Mouse (Mus musculus) splenic B cell, adult 2 months (primary cell): Measurements from ENCODE around the gene Large2.

Experiments
- DNase-seq: peaks from one replicate; pipeline ENCODE4 v3.0.0-alpha.2; 2011; ENCODE audit warnings: low read depth, low spot score
- H3K27me3 ChIP-seq: 2 replicates; pipeline ENCODE4 v1.6.1; 2012; ENCODE audit warnings: mild to moderate bottlenecking, low read length, moderate library complexity, mixed read lengths; ENCODE audit not compliant: control insufficient read depth, poor library complexity, insufficient read depth, severe bottlenecking
- H3K36me3 ChIP-seq: 2 replicates; pipeline ENCODE4 v1.6.1; 2012; ENCODE audit warnings: mild to moderate bottlenecking, low read length, moderate library complexity, mixed read lengths; ENCODE audit not compliant: control insufficient read depth, poor library complexity, insufficient read depth, severe bottlenecking

Gene Large2

GRCm38 (mm10) chr2:92349589-92350425, 24.9 kb downstream of the Large2 start:
- Histone ChIP-seq H3K36me3 (peaks cover 14% of the 10 kb centered on the region), H3K27me3 (no peaks in the 10 kb centered on the region)
- no peak for DNase-seq

DNA sequence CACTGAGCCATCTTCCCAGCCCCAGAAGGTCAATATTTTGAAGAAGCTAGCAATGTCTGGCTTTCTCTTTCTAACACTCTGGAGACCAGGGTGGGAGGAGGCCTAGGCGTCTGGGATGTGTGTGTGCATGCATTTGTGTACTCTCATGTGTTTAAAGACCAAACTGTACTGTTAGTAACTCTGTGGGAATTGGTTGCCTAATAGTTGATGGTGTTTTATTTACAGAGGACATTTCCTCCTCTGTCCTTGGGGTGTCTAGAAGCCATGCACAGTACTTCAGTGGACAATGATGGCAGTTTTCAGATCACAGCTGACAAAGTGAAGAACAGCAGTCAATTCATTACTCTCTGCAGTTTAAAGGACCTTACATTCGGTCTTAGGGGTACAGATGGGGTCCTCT, 27.5 kb downstream of the Large2 start:
- H3K36me3 ChIP-seq, result peaks cover 14% of the 10 kb centered on the region
- H3K27me3 ChIP-seq, result no peaks in the 10 kb centered on the region
- no peak for DNase-seq

GRCm38 (mm10) chr2:92342418-92342817, 32.3 kb downstream of the Large2 start:
- H3K27me3 ChIP-seq, result no peaks in the 10 kb centered on the region
- H3K36me3 ChIP-seq, result peaks cover 9% of the 10 kb centered on the region
- DNase-seq, result no peak

DNA sequence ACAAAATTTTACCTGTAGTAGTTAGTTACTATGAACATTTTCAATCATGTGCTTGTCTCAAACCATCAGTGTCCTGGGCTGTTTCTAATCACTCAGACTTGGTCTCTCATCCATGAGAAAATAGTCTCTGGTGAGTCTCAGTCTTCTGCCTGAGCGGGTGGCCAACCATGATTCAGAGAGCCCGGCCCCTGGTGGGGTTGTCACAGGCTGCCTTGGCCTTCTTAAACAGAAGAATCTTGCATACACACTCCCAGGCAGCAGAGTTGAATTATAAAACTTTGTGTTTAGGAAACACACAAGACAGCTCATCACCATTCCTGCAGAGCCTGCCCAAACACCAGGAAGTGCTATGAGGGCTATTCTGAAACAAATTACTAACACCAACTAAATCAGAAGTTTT, 42.8 kb downstream of the Large2 start:
- Histone ChIP-seq H3K27me3 (no peaks in the 10 kb centered on the region), H3K36me3 (peaks cover 15% of the 10 kb centered on the region)
- no peak for DNase-seq

DNA sequence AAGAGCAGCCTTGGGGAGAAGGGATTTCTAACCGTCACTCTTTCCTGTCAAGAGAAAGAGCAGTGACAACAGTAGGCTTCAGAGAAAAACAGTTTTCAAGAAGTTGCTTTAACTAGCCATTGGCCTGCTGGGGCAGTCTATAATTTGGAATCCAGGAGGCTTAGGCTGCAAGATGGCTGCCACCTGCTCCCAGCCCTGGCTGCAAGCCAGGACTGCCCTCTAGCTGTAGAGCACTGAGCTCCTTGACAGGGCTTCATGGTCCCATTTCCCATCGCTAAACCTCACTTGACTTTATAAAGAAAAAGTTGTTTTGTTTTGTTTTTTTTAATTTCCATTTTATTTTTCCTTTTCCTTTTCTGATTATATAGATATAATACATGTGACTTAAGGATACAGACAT, 43.3 kb downstream of the Large2 start:
- Histone ChIP-seq H3K27me3 (no peaks in the 10 kb centered on the region), H3K36me3 (peaks cover 16% of the 10 kb centered on the region)
- peak; percentile 42 for DNase-seq

DNA sequence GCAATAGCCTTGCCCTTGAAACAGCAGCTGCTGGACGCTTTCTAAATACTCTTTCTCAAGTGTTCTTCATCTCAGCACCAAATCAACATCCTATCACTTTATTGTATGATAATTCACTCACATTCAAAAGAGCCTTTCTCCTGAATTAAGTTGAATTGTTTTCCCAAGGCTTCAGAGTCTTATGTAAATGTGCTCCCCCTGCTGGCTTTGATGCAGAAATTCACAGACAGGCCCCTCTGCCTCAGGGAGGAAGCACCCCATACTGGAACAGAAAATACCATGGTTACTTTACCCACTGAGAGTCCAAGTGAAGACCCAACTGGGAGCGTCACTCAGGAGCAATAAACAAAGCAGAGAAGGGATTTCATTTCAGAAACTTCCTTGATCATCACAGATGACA, 43.8 kb downstream of the Large2 start:
- no peaks in the 10 kb centered on the region for H3K27me3 ChIP-seq
- DNase-seq, result peak; percentile 65
- H3K36me3 ChIP-seq, result peaks cover 16% of the 10 kb centered on the region

GRCm38 (mm10) chr2:92328206-92328605, 46.5 kb downstream of the Large2 start:
- no peak for DNase-seq
- Histone ChIP-seq H3K27me3 (no peaks in the 10 kb centered on the region), H3K36me3 (peaks cover 8% of the 10 kb centered on the region; the same call in 1 of the 2 replicates)

DNA sequence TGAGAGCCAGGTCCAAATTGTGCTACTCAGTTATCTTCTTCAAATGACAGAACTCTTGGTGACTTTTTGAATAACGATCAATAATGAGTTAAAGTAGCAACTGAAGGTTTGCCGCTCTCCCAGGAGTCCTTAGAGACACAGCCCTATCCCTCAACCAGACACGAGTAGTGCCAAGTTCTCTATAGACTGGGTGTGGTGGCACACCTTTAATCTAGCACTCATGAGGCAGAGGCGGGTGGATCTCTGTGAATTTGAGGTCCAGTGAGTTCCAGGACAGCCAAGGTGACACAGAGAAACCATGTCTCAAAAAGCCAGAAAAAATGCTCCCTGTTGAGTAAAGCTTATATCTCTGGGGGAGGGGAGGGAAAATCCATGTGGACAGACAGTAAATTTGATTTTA, 47.1 kb downstream of the Large2 start:
- DNase-seq, result no peak
- Histone ChIP-seq H3K27me3 (no peaks in the 10 kb centered on the region), H3K36me3 (peaks cover 8% of the 10 kb centered on the region)

GRCm38 (mm10) chr2:92326221-92326620, 48.4 kb downstream of the Large2 start:
- H3K36me3 ChIP-seq, result peaks cover 5% of the 10 kb centered on the region
- DNase-seq, result no peak
- no peaks in the 10 kb centered on the region for H3K27me3 ChIP-seq

- no peaks in the 10 kb centered on the region for H3K27me3 ChIP-seq
- H3K36me3 ChIP-seq, result peaks cover 3% of the 10 kb centered on the region
- DNase-seq, result no peak
Observed at GRCm38 (mm10) chr2:92325676-92326075, 49.0 kb downstream of the Large2 start.

GRCm38 (mm10) chr2:92322669-92323068, 52.0 kb downstream of the Large2 start:
- Histone ChIP-seq H3K27me3 (no peaks in the 10 kb centered on the region), H3K36me3 (peaks cover 5% of the 10 kb centered on the region)
- DNase-seq, result peak; percentile 61

- Histone ChIP-seq H3K36me3 (peaks cover 2% of the 10 kb centered on the region; the same call in 1 of the 2 replicates), H3K27me3 (no peaks in the 10 kb centered on the region)
Observed at GRCm38 (mm10) chr2:92317228-92317627, 57.4 kb downstream of the Large2 start.

GRCm38 (mm10) chr2:92316652-92317051, 58.0 kb downstream of the Large2 start:
- no peak for DNase-seq
- Histone ChIP-seq H3K36me3 (peaks cover 2% of the 10 kb centered on the region; the same call in 1 of the 2 replicates), H3K27me3 (no peaks in the 10 kb centered on the region)

More at GRCm38 (mm10) chr2:92317228-92317627, 57.4 kb downstream of the Large2 start:
- no peak for DNase-seq
